Mouse (Mus musculus): Measurements from ENCODE around the gene Rnf222.
A peak's percentile ranks its signal among the peaks of the same experiment; 100 is the strongest.

GRCm38 (mm10) chr11:68939451-68940304 is 51.3 kb downstream of the Rnf222 start:
- TF ChIP-seq CTCF (IDR thresholded peaks at IDR 0.05; ENCODE audit: borderline replicate concordance, insufficient read depth, low read length) (no peak), POLR2A (IDR thresholded peaks at IDR 0.05; ENCODE audit: low read depth, low read length) (peak; percentile 85)
